Mouse (Mus musculus) cerebellum, adult 9-10 months (tissue): ENCODE results near the gene Gmeb2.

Source experiments
- DNase-seq: peaks from one replicate; pipeline ENCODE4 v3.0.0; 2022

The Gmeb2 gene

GRCm38 (mm10) chr2:181287958-181288350, at the start of gene Gmeb2:
Gene Gmeb2 (minus strand): TSS chr2:181288035.
- peak; percentile 97 for DNase-seq

- peak; percentile 83 for DNase-seq
Observed at GRCm38 (mm10) chr2:181334023-181334422, 46.2 kb upstream of the Gmeb2 start.

- DNase-seq, result no peak
Observed at GRCm38 (mm10) chr2:181332542-181332941, 44.7 kb upstream of the Gmeb2 start.

- DNase-seq, result no peak
Observed at GRCm38 (mm10) chr2:181326098-181326497, 38.3 kb upstream of the Gmeb2 start.

GRCm38 (mm10) chr2:181322136-181322535, 34.3 kb upstream of the Gmeb2 start:
- no peak for DNase-seq

GRCm38 (mm10) chr2:181320103-181320499, 32.3 kb upstream of the Gmeb2 start:
- DNase-seq, result no peak

GRCm38 (mm10) chr2:181319248-181320102, 31.6 kb upstream of the Gmeb2 start, which contains the start of gene Rtel1:
Gene Rtel1 (plus strand): TSS chr2:181319739.
- DNase-seq, result peak; percentile 78

GRCm38 (mm10) chr2:181314080-181314810, 26.4 kb upstream of the Gmeb2 start, which contains the start of gene Stmn3:
Gene Stmn3 (minus strand): TSS chr2:181314500.
- DNase-seq, result peak; percentile 82

GRCm38 (mm10) chr2:181313344-181314079, 25.7 kb upstream of the Gmeb2 start:
- peak; percentile 68 for DNase-seq

GRCm38 (mm10) chr2:181313006-181313343, 25.1 kb upstream of the Gmeb2 start:
- DNase-seq, result no peak

GRCm38 (mm10) chr2:181312435-181312834, 24.6 kb upstream of the Gmeb2 start:
- peak; percentile 55 for DNase-seq

- peak; percentile 65 for DNase-seq
Observed at GRCm38 (mm10) chr2:181307144-181307804, 19.4 kb upstream of the Gmeb2 start.

GRCm38 (mm10) chr2:181304944-181305343, 17.1 kb upstream of the Gmeb2 start:
- no peak for DNase-seq

- no peak for DNase-seq
Observed at GRCm38 (mm10) chr2:181302041-181302440, 14.2 kb upstream of the Gmeb2 start.

- no peak for DNase-seq
Observed at GRCm38 (mm10) chr2:181290937-181291336, 3.1 kb upstream of the Gmeb2 start.

GRCm38 (mm10) chr2:181288691-181289090, 856 bp upstream of the Gmeb2 start:
- DNase-seq, result peak; percentile 61

- DNase-seq, result no peak
Observed at GRCm38 (mm10) chr2:181287338-181287957, 387 bp downstream of the Gmeb2 start.

- peak; percentile 45 for DNase-seq
Observed at GRCm38 (mm10) chr2:181286629-181287337, 1.1 kb downstream of the Gmeb2 start.

- DNase-seq, result no peak
Observed at GRCm38 (mm10) chr2:181279968-181280367, 7.9 kb downstream of the Gmeb2 start.

GRCm38 (mm10) chr2:181277866-181278265, 10.0 kb downstream of the Gmeb2 start:
- DNase-seq, result no peak

- DNase-seq, result no peak
Observed at GRCm38 (mm10) chr2:181276766-181277165, 11.1 kb downstream of the Gmeb2 start.
